Mouse (Mus musculus) C2C12 (cell line): ENCODE data around the gene Emc10.

Experiments used
- CEBPB ChIP-seq: IDR thresholded peaks from one replicate; pipeline ENCODE4 v1.6.1; 2011; ENCODE audit warnings: low read depth, mild to moderate bottlenecking, control low read depth, moderate library complexity
- CTCF ChIP-seq: IDR thresholded peaks from one replicate; pipeline ENCODE4 v1.5.1; 2011; ENCODE audit not compliant: control insufficient read depth, insufficient read depth, insufficient read length
- MYOG ChIP-seq: IDR thresholded peaks from one replicate; pipeline ENCODE4 v1.6.1; 2011; ENCODE audit not compliant: control insufficient read depth, insufficient read length; ENCODE audit errors: extremely low read depth
- USF1 ChIP-seq: IDR thresholded peaks from one replicate; pipeline ENCODE4 v1.6.1; 2011; ENCODE audit warnings: low read depth, mild to moderate bottlenecking, control low read depth, moderate library complexity

DNA sequence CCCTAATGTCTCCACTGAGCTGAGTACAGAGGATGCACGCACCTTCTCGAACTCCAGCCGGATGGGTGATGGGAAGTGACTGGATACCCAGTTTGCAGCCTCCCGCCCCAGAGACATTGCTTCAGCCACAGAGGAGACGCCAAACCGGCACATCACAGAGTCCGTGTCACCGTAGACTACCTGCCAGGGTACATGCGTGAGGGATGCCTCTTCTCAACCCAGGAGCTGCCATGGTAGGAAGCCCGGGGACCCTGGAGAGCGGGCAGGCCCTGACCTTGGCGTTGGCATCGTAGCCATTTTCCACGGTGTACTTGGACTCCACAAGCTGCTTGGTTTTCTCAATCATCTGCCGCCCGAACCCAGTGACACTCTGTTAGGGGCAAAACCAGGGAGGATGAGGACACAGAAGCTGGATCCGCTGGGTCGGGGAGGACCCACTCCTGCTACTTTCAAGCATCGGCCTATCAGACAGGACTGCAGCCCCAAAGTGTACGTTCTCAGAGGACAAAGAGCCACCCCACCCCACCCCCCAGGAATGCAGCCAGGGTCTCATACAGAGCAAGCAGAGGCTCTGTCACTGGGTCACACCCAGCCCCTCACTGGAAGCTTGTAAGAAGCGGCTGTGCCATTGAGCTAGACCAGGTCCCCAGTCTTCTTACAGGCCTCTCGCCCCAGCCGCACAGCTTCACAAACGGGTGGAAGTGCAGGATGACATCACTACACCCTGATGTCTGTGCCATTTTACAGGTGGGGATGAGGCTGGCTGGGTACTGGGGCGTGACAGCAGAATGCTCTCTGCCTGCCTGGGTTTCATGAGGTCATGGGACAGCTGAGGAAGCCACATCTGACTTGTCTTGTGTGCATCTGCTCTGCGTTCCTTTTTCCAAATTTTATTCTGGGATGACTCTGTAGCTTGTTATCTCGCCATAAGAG lies 39.6 kb upstream of the Emc10 start:
- TF ChIP-seq MYOG, result no peak
- TF ChIP-seq CTCF, result no peak
- no peak for TF ChIP-seq USF1
- TF ChIP-seq CEBPB, result no peak
